Mouse (Mus musculus): ENCODE results near the gene Mcm7. TPM values are rescaled to one million over a fixed set of nuclear protein-coding genes. Genes with fewer than 3 reads are reported as not detected.

The Mcm7 gene
- polyA plus RNA-seq, 1 experiment from 2014 or later: 282 TPM

- peak; percentile 79 for ATAC-seq (ENCODE audit: insufficient read depth, low FRiP score, low TSS enrichment)
- Histone ChIP-seq H3K9me3 (ENCODE audit: control insufficient read depth, low read length) (no peaks in the 10 kb centered on the region), H3K9ac (ENCODE audit: low read length) (peak overlapping the region; percentile 86), H3K27ac (ENCODE audit: low read depth, low read length) (peak overlapping the region; percentile 76), H3K4me1 (ENCODE audit: control insufficient read depth, insufficient read depth, low read length) (peaks cover 4% of the 10 kb centered on the region; the same call in 1 of the 2 replicates), H3K4me3 (ENCODE audit: low read depth, low read length) (peak overlapping the region; percentile 67), H3K27me3 (ENCODE audit: control insufficient read depth, insufficient read depth, low read length) (no peaks in the 10 kb centered on the region), H3K4me2 (ENCODE audit: low read depth) (peak overlapping the region; percentile 99), H3K36me3 (ENCODE audit: control insufficient read depth, insufficient read depth, low read length) (no peaks in the 10 kb centered on the region; the same call in none of the 2 replicates)
- DNase-seq (ENCODE audit: low spot score): peak; percentile 48
- 4% methylated on average over 29 of the region's 29 CpGs for whole genome bisulfite sequencing
Measured at GRCm38 (mm10) chr5:138194755-138195345, 22.6 kb upstream of the Mcm7 start.

- Histone ChIP-seq H3K4me3 (ENCODE audit: low read depth, low read length) (peak within 1 kb of the TSS; percentile 67), H3K4me1 (ENCODE audit: control insufficient read depth, insufficient read depth, low read length) (peaks cover 4% of the 10 kb centered on the region; the same call in 1 of the 2 replicates), H3K4me2 (ENCODE audit: low read depth) (peak within 1 kb of the TSS; percentile 99), H3K27me3 (ENCODE audit: control insufficient read depth, insufficient read depth, low read length) (no peaks in the 10 kb centered on the region), H3K9me3 (ENCODE audit: control insufficient read depth, low read length) (no peaks in the 10 kb centered on the region), H3K9ac (ENCODE audit: low read length) (peak within 1 kb of the TSS; percentile 86), H3K27ac (ENCODE audit: low read depth, low read length) (peak within 1 kb of the TSS; percentile 76), H3K36me3 (ENCODE audit: control insufficient read depth, insufficient read depth, low read length) (no peaks in the 10 kb centered on the region; the same call in none of the 2 replicates)
- ATAC-seq (ENCODE audit: insufficient read depth, low FRiP score, low TSS enrichment): peak; percentile 82
- peak; percentile 88 for DNase-seq (ENCODE audit: low spot score)
- 8% methylated on average over 54 of the region's 54 CpGs for WGBS
Measured at GRCm38 (mm10) chr5:138193771-138194727, 21.8 kb upstream of the Mcm7 start, which contains the start of gene Mblac1. Gene Mblac1, plus strand, starts transcription at chr5:138194314.

GRCm38 (mm10) chr5:138187661-138188306, 15.6 kb upstream of the Mcm7 start:
- H3K36me3 ChIP-seq (ENCODE audit: control insufficient read depth, insufficient read depth, low read length): no peaks in the 10 kb centered on the region; the same call in none of the 2 replicates
- no peaks in the 10 kb centered on the region for H3K9me3 ChIP-seq (ENCODE audit: control insufficient read depth, low read length)
- no peaks in the 10 kb centered on the region for H3K27me3 ChIP-seq (ENCODE audit: control insufficient read depth, insufficient read depth, low read length)
- H3K9ac ChIP-seq (ENCODE audit: low read length): peak overlapping the region; percentile 67
- H3K27ac ChIP-seq (ENCODE audit: low read depth, low read length): no peak overlapping the region
- DNase-seq (ENCODE audit: low spot score) (peak; percentile 55), ATAC-seq (ENCODE audit: insufficient read depth, low FRiP score, low TSS enrichment) (peak; percentile 81)
- peak overlapping the region; percentile 51 for H3K4me3 ChIP-seq (ENCODE audit: low read depth, low read length)
- peak overlapping the region; percentile 53 for H3K4me2 ChIP-seq (ENCODE audit: low read depth)
- 0 out of 2 replicates have a peak, but pooled peaks cover 5% of the 10 kb centered on the region for H3K4me1 ChIP-seq (ENCODE audit: control insufficient read depth, insufficient read depth, low read length)
- under 1% methylated on average over 10 of the region's 10 CpGs for WGBS

- Histone ChIP-seq H3K4me2 (ENCODE audit: low read depth) (peak within 1 kb of the TSS; percentile 69), H3K9me3 (ENCODE audit: control insufficient read depth, low read length) (no peaks in the 10 kb centered on the region), H3K36me3 (ENCODE audit: control insufficient read depth, insufficient read depth, low read length) (peaks cover 6% of the 10 kb centered on the region), H3K27ac (ENCODE audit: low read depth, low read length) (no peak within 1 kb of the TSS), H3K4me3 (ENCODE audit: low read depth, low read length) (peak within 1 kb of the TSS; percentile 51), H3K4me1 (ENCODE audit: control insufficient read depth, insufficient read depth, low read length) (0 out of 2 replicates have a peak, but pooled peaks cover 5% of the 10 kb centered on the region), H3K9ac (ENCODE audit: low read length) (peak within 1 kb of the TSS; percentile 67), H3K27me3 (ENCODE audit: control insufficient read depth, insufficient read depth, low read length) (no peaks in the 10 kb centered on the region)
- ATAC-seq (ENCODE audit: insufficient read depth, low FRiP score, low TSS enrichment) (peak; percentile 79), DNase-seq (ENCODE audit: low spot score) (peak; percentile 83)
- WGBS: under 1% methylated on average over 31 of the region's 31 CpGs
Measured at GRCm38 (mm10) chr5:138186950-138187638, 14.9 kb upstream of the Mcm7 start, which contains the start of the genes Taf6 and Cnpy4. Gene Taf6, minus strand, starts transcription at chr5:138187451. Gene Cnpy4, plus strand, starts transcription at chr5:138187485.

- no peaks in the 10 kb centered on the region for H3K27me3 ChIP-seq (ENCODE audit: control insufficient read depth, insufficient read depth, low read length)
- H3K27ac ChIP-seq (ENCODE audit: low read depth, low read length): no peak overlapping the region
- WGBS: 87% methylated on average over 3 of the region's 3 CpGs
- H3K4me2 ChIP-seq (ENCODE audit: low read depth): no peak overlapping the region; the same call in 1 of the 2 replicates
- peaks cover 12% of the 10 kb centered on the region for H3K4me1 ChIP-seq (ENCODE audit: control insufficient read depth, insufficient read depth, low read length)
- no peaks in the 10 kb centered on the region for H3K9me3 ChIP-seq (ENCODE audit: control insufficient read depth, low read length)
- H3K36me3 ChIP-seq (ENCODE audit: control insufficient read depth, insufficient read depth, low read length): peaks cover 11% of the 10 kb centered on the region
- no peak overlapping the region for H3K4me3 ChIP-seq (ENCODE audit: low read depth, low read length)
- no peak overlapping the region for H3K9ac ChIP-seq (ENCODE audit: low read length)
- no peak for ATAC-seq (ENCODE audit: insufficient read depth, low FRiP score, low TSS enrichment)
- DNase-seq (ENCODE audit: low spot score): no peak
Measured at GRCm38 (mm10) chr5:138173217-138173616, 995 bp upstream of the Mcm7 start.

GRCm38 (mm10) chr5:138170936-138171561, 1.2 kb downstream of the Mcm7 start:
- H3K27me3 ChIP-seq (ENCODE audit: control insufficient read depth, insufficient read depth, low read length): no peaks in the 10 kb centered on the region
- H3K4me2 ChIP-seq (ENCODE audit: low read depth): peak overlapping the region; percentile 88
- H3K36me3 ChIP-seq (ENCODE audit: control insufficient read depth, insufficient read depth, low read length): peaks cover 12% of the 10 kb centered on the region
- H3K4me1 ChIP-seq (ENCODE audit: control insufficient read depth, insufficient read depth, low read length): peaks cover 12% of the 10 kb centered on the region
- peak overlapping the region; percentile 82 for H3K4me3 ChIP-seq (ENCODE audit: low read depth, low read length)
- H3K9me3 ChIP-seq (ENCODE audit: control insufficient read depth, low read length): no peaks in the 10 kb centered on the region
- WGBS: under 1% methylated on average over 47 of the region's 47 CpGs
- ATAC-seq (ENCODE audit: insufficient read depth, low FRiP score, low TSS enrichment) (peak; percentile 87), DNase-seq (ENCODE audit: low spot score) (peak; percentile 97)
- peak overlapping the region; percentile 93 for H3K27ac ChIP-seq (ENCODE audit: low read depth, low read length)
- H3K9ac ChIP-seq (ENCODE audit: low read length): peak overlapping the region; percentile 90

GRCm38 (mm10) chr5:138165594-138165993, 6.6 kb downstream of the Mcm7 start:
- Histone ChIP-seq H3K27ac (ENCODE audit: low read depth, low read length) (no peak overlapping the region), H3K4me2 (ENCODE audit: low read depth) (no peak overlapping the region), H3K4me3 (ENCODE audit: low read depth, low read length) (no peak overlapping the region), H3K9ac (ENCODE audit: low read length) (no peak overlapping the region), H3K4me1 (ENCODE audit: control insufficient read depth, insufficient read depth, low read length) (peaks cover 15% of the 10 kb centered on the region), H3K9me3 (ENCODE audit: control insufficient read depth, low read length) (no peaks in the 10 kb centered on the region), H3K27me3 (ENCODE audit: control insufficient read depth, insufficient read depth, low read length) (no peaks in the 10 kb centered on the region), H3K36me3 (ENCODE audit: control insufficient read depth, insufficient read depth, low read length) (peaks cover 27% of the 10 kb centered on the region)
- DNase-seq (ENCODE audit: low spot score) (no peak), ATAC-seq (ENCODE audit: insufficient read depth, low FRiP score, low TSS enrichment) (no peak)
- 83% methylated on average over 8 of the region's 8 CpGs for WGBS

Data from neural tube, embryonic 11.5 days (tissue).